Mouse (Mus musculus) ZHBTc4 (cell line): ENCODE data around the gene Gm5737.

ENCODE experiments used
- DNase-seq: peaks from one replicate; pipeline ENCODE4 v3.0.0-alpha.2; 2011; ENCODE audit warnings: low read depth, low spot score

Gm5737 gene

DNA sequence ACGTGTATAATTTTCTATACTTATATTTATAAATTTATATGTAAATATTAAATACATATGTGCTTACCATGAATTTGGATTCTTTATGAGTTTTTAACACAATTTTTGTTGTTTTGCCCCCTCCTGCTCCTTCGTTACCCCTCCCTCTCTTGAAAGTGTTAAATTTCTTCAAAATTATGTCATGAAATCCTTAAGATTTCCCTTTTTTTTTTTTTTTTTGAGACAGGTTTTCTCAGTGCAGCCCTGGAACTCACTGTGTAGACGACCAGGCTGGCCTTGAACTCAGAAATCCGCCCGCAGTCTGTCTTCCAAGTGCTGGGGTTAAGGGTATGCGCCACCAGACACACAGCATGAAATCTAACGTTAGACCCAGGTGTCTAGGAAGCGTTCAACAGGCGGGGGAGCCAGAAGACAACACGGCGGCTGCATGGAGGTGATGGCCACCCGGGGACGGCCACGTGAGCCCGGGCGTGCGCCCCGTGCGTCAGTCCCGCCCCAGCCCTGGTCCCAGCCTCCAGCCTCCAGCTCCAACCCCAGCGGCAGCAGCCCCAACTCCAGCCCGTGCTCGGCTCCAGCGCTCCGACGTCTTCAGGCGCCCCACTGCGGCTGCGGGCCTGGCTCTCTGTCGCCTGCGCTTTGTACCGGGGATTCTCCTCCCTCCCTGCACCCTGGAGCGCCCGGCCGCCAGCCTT lies 30.3 kb downstream of the Gm5737 start, which contains the start of gene Eef2k:
TSS of gene Eef2k (plus strand) at position 487 of the 692 bp plus-strand sequence.
- DNase-seq: peak; percentile 95

DNA sequence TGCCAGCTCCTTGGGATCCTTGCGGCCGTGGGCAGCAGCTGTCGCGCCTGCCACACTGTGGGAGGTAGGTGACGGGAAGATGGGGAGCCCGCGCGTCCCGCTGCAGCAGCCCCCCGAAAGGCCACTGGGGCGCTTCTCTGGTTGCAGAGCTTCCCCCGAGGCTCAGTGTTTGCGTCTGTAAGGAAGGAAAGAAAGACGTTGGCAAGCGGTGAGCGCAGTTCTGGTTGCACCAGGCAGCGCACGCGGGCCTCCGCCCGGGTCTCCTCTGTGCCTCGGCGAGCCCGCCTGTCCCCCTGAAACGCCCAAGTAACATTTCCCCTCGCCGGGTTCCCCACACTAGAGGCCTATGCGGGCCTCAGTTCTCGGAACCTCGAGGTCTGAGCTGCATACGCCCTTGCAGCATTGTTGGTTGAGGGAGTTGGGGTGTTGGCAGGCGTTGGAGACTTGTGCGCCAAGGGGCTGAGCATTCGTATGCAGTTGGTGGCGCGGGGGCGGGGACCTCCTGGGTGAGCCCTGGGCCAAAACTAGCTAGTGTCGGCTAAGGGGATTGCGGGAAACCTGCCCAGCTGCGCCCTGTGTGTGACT lies 31.0 kb downstream of the Gm5737 start:
- DNase-seq: peak; percentile 91

DNA sequence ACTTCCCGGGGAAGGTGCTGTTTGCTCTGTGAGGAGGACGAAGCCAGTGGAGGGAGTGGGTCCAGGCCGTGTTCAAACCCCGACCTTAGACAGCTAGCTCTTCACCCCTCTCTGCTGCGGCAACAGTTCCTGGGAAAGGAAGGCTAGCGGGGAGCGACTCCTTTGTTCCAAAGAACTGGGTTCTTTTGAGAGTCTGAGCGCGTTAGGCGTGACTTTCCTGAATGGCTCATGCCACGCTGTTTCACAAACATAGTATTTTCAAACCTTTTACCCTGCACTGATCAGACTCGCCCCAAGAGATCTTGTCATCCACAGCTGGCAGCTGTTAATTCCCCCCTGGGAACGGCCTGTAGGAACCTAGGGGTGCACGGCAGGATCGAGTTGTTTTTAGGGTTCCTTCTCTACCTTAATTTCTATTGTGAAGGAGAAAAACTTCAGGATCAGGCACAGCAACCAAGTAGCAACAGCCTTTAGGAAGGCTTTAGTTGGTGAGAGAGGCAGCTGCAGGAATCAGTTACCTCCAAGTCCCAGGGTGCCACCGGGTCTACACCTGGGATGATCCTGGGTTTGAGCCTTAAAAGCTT lies 31.8 kb downstream of the Gm5737 start:
- no peak for DNase-seq

DNA sequence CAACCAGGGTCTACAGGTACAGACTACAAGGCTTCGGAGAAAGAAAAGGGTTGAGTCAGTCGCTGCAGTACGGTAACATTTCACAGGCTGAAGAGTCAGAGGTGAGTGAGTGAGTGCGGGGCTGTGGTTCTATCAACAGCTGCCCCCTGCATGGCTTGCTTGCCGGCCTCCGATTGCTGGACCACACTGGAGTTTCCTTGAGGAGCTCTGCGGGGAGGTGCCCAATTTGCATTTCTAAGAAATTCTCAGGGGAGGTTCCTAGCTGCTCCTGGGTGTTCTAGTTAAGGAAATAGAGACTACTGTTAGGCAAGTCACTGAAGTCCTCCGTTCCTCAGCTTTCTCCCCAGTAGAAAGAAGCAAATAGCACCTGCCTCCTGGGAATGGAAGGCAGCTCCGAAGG lies 32.5 kb downstream of the Gm5737 start:
- DNase-seq: peak; percentile 59

DNA sequence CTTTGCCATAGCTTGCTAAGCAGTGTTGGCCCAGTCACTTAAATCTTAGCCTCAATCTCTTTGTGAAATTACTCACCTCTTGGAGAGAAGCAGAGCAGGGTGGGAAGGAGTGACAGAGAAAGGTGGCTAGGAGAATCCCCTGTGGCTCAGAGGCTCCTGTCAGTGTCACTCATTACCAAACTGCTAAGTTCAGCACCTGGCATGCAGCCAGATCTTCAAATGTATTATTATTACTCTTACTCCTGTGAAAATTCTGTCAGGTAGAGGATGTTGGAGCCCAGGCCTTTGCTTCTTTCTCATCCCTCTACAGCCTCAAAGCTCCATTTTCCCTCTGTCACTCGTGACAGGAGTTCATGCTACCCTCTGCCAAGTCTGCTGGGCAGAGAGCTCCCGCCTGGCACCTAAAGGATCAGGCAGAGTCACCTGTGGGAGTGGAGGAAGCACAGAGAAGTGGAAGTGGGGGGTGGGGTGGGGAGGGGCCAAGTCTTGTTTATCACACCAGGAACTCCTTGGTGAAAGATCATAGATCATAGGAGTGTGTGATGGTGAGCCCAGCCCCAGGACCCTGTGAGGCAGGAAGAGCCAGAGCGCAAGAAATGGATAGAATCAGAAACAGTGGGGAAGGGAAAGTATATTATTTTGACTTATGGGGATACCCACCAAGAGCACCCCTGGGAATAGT lies 36.8 kb downstream of the Gm5737 start:
- DNase-seq: no peak

DNA sequence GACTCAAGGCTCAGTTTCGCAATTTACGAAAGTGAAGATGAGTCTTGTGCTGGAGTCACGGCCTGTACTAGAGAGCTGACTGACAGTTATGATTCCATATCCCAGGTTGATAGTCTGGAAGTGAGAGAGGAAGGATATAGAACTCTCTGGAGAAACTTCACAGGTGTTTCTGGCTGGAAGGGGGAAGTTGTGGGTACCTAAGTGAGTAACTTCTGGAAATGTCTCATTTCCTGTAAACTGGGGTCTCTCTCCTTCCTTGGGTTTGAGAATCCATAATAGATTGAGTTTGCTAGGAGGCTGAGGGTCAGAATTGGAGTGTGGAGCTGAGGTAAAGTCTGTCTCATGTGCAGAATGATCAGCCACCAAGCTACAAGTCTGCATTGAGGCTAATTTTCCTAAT lies 38.0 kb downstream of the Gm5737 start:
- no peak for DNase-seq

DNA sequence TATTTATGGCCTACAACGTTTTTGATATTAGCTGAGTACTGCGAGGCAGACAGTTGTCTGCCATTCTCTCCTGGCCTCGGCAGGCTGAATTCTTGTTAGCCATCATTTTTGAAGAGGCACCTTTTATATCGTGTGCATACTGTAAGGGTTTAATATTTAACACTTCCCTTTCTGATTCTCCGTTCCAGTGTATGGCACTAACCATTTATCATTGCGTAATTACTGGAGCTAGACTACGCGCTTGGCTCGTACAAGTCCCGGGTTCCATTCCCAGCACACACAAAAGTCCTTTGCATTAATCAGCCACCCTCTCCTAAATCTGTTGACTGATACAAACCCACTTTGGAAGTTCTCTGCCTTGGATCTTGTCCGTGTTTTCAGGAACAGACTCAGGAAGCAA lies 47.7 kb downstream of the Gm5737 start:
- DNase-seq: no peak

DNA sequence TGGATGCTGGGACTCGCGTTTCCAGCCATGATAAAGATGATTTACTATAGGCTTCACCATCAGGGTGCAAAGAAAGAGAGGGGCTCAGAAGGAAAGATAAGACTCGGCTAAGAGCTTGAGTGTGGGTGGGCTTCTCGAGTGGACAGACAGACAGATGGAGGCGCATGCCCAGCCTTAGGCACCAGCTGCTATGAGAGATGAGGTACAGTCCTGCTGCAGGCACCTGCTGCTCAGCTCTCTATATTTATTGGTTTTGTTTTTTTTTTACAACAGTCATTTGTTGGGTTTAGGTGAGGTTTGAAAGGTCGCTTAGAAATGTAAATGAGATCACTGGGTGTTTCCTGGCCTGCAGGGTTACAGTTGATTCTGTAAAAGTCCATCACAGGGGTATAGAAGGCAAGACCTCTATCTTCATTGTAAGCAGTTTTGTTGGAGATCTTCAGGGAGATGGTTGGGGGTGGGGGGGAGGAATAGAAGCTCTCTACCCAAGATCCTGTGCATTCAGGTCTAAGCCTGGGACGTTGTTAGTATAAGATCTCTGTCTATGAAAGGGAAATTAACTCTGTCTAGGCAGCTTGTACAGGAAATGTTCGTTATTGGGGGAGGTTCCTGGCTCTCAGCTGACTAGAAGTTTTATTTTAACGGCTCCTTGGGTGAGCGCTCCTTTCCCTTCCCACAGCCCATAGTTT lies 48.8 kb downstream of the Gm5737 start:
- peak; percentile 74 for DNase-seq

DNA sequence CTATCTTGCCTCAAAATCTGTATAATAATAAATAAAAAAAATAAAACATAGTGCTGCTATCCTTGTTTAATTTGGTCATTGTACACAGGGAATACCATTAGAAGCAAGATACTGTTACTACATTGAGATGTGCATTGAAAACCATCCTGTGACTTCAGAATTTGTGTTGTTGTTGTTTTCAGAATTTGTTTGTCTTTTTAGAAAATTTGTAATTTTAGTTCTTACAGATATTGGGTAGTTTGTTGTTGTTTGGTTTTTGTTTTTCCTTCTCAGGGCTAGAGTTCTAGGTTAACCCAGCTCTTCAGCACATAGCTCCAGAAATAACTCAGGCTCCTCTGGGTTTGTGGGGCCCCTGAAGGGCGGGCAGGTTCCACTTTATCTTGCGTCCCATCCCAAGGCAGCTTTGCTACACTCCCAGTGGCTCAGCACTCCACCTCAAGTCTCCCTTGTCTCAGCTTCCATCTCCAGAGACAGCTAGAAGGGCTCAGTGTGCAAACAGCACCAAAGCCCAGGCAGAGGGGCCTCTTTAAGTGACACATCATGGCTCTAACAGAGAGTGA lies 49.4 kb downstream of the Gm5737 start:
- DNase-seq: no peak

DNA sequence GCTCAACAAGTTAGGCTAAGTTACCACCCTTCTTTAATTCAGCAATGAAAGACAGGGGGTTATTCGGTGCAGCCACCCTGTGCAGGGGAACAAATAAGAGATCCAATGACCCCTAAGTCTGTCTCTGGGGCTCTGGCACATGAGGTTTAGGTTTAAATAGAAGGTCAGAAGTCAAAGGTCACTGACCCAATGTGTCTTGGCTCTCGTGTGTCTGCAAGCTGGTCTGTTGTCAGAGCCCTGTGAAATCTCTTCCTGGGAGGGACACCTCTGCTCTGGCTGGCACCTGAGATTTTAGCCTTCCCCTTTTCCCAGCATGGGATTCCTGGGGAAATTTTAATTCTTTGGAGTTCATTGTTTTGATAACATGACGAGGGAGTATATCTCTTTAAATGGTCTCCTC lies 50.0 kb downstream of the Gm5737 start:
- no peak for DNase-seq

DNA sequence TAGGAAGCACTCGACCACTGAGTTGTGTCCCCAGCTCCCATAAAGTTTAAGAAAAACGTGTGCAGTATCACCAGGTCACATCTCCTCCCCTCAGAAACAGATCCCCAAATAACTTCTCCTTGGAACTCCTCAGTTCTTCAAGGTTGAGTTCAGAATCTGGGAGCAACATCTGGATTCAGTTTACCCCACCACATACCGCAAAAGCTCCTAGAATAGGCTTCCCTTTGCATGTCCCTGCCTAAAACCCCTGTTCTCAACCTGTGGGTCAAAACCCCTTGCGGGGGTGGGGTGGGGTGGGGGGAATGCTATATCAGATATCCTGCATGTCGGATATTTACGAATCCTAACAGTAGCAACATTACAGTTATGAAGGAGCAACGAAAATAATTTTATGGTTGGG lies 50.5 kb downstream of the Gm5737 start:
- DNase-seq: no peak

DNA sequence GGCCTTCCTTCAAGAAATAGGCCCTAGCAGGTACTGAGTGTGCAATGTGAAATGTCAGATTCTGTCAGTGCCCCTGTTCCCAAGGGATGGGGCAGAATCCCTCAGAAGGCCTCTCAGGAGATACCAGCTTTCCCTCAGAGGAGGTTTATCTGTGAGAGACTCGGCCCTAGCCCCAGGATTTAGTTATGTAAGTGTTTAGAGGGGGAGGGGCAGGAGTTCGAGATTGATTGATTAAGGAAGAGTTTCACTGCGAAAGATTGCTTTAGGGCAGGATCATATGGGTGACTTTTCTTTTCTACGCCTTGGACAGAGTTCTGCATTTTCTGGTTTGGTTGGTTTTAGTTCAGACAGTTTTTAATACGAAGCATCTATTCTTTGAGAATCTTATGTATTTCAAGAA lies 51.3 kb downstream of the Gm5737 start:
- DNase-seq: no peak

DNA sequence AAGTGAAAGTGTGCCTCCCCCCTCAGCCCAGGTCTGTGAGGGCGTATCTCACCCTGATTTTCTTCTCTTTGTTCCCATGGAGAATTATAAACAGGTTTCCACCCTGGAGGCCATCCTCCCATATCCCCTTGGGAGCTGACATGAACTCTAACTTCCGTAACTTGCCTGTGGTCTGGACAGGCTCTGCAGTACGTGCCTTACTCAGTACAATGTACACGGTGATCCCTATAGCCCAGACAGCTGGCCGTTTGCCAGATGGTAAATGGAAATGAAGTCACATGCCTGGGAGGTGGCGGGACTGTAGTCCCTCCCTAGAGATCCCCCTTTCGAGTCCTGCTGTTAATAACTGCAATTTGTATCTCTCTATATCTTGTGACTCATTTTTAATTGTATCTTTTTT lies 52.9 kb downstream of the Gm5737 start:
- peak; percentile 54 for DNase-seq

DNA sequence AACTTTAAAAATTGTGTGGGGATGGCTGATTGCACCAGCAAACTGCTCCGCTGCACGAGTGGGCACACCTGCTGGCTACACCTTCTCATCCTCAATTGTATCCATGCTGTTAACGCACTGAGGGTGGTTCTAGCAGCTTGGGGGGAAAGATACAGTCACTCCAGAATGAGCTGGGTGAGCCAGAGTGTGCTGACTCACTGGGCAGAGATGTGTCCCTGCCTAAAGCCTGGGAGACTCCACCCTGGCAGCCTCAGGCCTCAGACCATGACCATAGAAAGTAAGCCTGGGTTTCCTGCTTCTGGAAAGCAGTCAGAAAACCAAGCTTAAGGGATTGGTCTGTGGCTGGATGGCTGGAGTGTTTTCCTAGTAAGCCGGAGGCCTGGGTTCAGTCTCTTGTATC lies 53.7 kb downstream of the Gm5737 start:
- no peak for DNase-seq

DNA sequence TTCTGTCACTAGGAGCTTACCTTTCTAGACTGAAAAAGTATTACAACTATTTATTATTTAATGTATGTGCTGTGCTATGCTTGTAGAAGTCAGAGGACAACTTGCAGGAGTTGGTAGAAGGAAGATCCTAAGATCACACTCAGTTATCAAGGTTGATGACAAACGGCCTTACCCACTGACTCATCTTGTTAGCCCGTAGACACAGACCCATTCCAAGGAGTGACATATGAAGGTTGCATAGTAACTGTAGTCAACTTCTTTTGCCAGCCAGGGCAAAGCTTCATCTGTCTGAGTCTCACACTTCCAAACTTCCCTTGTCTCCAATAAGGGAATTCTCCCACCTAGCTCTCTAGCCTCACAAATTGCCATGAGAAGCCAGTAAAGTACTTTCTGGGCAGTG lies 54.5 kb downstream of the Gm5737 start:
- no peak for DNase-seq

DNA sequence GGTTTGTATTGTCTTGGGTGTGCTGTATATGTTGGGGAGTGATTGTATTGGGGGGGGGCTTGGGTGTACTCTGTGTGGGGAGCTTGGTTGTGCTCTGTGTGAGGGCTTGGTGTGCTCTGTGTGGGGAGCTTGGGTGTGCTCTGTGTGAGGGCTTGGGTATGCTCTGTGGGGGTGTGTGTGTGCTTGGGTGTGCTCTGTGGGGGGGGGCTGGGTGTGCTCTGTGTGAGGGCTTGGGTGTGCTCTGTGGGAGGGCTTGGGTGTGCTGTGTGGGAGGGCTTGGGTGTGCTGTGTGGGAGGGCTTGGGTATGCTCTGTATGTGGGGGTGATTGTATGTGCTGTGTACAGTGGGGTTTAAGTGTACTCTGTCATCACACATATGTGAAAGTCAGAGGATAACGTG lies 55.6 kb downstream of the Gm5737 start:
- DNase-seq: no peak

DNA sequence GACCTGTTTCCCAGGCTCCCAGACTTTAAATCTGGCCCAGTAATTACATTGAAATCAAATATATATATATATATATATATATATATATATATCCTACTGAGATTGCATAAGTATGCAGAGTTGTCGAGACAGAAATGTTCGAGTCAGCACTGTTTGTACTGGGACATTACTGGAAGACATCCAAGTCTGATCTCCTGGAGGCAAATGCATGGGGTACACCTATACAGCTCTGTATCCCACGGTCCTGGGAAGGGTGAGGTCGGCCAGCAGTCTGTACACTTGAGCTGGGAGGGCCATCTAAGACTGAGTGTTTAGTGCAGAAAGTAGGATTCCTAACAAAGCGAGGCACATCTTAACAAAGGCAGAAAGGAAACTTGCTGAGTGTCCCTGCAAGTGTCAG lies 57.7 kb downstream of the Gm5737 start:
- no peak for DNase-seq

DNA sequence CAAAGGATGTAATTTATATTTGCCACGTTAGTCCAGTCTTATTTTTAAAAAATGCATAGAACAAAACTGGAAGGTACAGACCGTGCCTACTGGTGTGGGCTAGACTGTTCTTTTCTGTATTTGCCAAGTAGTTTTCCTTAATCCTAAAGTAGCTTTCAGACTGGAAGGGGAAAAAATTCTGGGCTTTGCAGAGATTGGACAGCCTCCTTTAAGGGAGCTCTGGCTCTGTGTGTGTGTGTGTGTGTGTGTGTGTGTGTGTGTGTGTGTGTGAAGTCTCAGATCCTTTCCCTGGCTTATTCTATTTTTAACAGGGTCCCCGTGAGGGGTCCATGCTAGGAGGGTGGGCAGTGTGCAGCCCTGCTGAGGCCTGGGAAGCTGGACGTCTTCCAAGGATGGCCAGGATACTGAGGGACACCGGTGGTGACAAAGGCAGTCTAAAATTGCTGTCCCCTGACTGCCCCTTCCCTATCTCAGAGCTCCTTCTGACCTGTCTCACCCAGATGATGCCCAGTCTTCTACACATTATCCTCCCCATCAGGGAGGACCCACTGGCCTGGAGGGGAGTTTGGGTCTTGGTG lies 58.4 kb downstream of the Gm5737 start:
- no peak for DNase-seq

DNA sequence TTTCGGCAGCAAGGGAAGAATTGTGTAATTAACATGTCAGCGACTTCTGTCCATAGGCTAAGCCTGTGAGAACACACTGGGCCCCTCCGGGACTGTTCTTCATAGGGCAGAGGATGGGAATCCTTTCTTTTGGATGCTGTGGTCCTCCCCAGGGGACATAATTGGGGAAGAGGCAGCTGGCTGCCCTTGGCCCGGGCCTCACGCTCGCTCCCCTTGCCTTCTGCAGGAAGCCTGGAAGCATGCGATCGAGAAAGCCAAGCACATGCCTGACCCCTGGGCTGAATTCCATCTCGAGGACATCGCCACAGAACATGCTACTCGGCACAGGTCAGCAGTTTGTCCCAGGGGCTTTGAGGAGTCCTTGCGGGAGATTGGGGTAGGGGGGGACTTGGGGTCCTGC lies 60.9 kb downstream of the Gm5737 start:
- no peak for DNase-seq

DNA sequence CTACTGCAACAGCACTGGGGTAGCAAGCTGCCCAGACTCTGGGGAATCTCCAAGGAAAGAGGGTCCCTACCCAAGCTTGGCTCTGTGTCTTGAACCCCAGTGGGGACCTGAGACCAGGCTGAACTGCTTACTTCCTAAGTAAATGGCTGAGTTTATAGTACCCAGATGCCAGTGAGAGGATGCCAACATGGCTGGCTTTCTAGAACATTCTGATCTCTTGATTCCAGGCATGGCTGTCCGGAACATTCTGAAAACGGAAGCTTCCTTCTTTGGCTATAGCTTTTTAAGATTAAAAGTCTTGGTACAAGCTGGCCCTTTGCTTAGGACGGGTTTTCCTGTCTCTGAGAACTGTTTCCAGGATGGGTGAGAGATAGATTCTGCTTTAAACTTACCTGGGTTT lies 61.9 kb downstream of the Gm5737 start:
- no peak for DNase-seq

DNA sequence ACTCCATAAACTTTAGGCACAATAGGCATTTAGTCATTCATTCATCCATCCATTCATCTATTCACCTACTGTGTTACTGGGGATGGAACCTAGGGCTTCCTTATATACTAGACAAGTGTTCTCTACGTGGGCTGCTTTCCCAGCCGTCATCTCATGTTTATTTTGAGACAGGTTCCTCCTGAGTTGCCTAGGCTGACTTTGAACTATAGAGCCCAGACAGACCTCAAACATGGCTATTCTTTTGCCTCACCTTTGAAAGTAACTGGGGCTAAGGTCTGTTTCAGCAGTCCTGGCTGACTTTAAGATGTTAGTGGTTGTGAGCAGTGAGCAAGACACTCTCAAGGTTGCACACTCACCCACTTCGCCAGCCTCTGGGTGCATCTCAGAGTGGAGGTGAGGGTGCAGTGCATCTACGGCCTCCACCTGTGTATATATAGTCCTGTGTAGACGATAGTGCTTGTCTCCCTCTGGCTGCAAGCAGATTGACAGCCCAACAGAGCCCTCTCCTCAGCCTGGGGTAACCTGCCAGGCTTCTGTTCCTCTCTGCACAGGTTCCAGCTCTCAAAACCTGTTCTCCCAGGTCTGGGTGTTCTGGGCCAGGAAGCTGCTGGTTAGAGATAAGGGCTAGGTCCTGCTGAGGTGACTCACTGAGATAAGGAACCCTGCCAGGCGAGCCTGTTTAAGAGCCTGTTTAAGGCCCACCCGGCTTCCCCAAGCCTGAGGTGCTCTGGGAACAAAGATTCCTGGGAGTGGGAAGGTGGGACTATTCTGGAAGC lies 62.8 kb downstream of the Gm5737 start:
- DNase-seq: no peak
